Mouse (Mus musculus) spleen, postnatal 10 days (tissue): ENCODE measurements around the gene Rnf223.
"Not testable (repeated sequence)": the region's sequence is repeated elsewhere in the genome, so short reads cannot be mapped to it uniquely, and the experiment has no call there.

Experiments used
- DNase-seq, 2 experiments: peaks; one replicate each; pipeline ENCODE4 v3.0.0; 2021 to 2022; ENCODE audit warnings: low spot score in 2 of 2

Rnf223 gene

GRCm38 (mm10) chr4:156128746-156129145 is 1.6 kb upstream of the Rnf223 start:
- no peak for DNase-seq

GRCm38 (mm10) chr4:156130940-156131339 is 627 bp downstream of the Rnf223 start:
- no peak for DNase-seq

GRCm38 (mm10) chr4:156133334-156133733 is 3.0 kb downstream of the Rnf223 start:
- DNase-seq = no peak

GRCm38 (mm10) chr4:156133943-156134605 is 3.8 kb downstream of the Rnf223 start:
- no peak for DNase-seq

- no peak for DNase-seq
Observed at GRCm38 (mm10) chr4:156135112-156135511, 4.8 kb downstream of the Rnf223 start.

- no peak for DNase-seq
Observed at GRCm38 (mm10) chr4:156135801-156136200, 5.5 kb downstream of the Rnf223 start.

- DNase-seq = no peak
Observed at GRCm38 (mm10) chr4:156136285-156137100, 6.2 kb downstream of the Rnf223 start.

- DNase-seq = not testable (repeated sequence)
Observed at GRCm38 (mm10) chr4:156150887-156151286, 20.6 kb downstream of the Rnf223 start.

- no peak for DNase-seq
Observed at GRCm38 (mm10) chr4:156154771-156155170, 24.5 kb downstream of the Rnf223 start.

- DNase-seq = no peak
Observed at GRCm38 (mm10) chr4:156166477-156166876, 36.2 kb downstream of the Rnf223 start.

GRCm38 (mm10) chr4:156168611-156169010 is 38.3 kb downstream of the Rnf223 start:
- DNase-seq = no peak

GRCm38 (mm10) chr4:156169129-156169528 is 38.8 kb downstream of the Rnf223 start:
- no peak for DNase-seq

GRCm38 (mm10) chr4:156171828-156172227 is 41.5 kb downstream of the Rnf223 start:
- DNase-seq = no peak

GRCm38 (mm10) chr4:156177630-156178029 is 47.3 kb downstream of the Rnf223 start:
- no peak for DNase-seq
